Mouse (Mus musculus): ENCODE measurements around the gene Ndufa13. TPM values are rescaled to one million over a fixed set of nuclear protein-coding genes. Genes with fewer than 3 reads are reported as not detected.

Ndufa13 gene
- polyA plus RNA-seq, 3 experiments from 2014 or later, result 194 to 284 (median 245) TPM

DNA sequence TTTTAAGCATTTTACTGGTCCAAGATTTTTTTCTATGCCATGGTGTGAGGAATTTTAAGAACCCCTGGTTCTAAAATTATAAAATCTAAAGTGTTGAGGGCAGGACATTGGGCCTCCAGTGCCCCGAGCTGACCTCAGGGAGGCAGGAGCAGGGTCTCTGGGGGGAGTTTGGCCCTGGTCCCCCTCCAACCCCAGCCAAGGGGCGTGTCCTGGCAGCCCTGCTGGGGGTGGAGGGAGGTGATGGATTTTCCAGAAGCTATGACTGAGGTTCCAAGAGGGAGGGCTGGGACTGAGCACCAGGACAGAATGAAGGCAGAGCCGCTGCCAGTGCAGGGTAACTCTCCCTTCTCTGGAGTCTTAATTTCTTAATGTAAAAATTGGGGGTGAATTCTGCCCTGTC, 24.4 kb downstream of the Ndufa13 start:
- no peak for ATAC-seq

DNA sequence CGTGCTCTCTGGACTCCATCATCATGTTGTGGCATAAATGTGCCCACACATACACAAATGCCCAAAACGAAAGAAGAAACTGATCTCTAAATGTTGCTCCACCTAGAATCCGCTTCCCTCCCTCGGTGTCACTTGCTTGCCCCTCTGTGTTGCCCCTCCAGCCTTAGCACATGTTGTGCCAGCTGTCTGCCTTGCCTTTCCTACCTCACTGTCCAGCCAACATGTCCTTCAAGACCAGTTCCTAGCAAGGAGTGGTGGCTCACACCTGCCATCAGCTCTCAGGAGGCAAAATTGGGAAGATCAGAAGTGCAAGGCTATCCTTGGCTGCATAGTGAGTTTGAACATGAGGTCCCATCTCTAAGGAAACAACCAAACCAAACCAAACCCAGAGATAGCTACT, 25.0 kb downstream of the Ndufa13 start:
- ATAC-seq, result no peak

DNA sequence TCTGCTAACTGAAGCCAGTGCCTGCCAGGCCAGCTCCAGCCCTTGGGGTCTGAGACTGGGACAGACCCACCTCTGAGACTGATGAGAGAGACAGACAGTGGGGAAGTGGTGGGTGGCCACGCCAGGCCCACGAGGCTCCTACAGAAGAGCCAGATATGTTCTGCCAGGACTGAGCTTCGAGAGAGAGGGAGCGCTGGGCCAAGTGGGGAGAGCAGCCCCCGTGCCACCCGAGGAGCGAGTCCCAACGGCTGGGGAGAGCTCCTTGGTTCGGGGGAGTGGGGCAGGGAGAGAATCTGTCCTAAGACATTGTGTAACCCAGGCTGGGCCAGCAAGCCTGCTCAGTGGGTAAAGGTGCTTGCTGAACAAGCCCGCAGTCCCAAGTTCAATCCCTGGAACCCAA, 25.4 kb downstream of the Ndufa13 start:
- no peak for ATAC-seq

DNA sequence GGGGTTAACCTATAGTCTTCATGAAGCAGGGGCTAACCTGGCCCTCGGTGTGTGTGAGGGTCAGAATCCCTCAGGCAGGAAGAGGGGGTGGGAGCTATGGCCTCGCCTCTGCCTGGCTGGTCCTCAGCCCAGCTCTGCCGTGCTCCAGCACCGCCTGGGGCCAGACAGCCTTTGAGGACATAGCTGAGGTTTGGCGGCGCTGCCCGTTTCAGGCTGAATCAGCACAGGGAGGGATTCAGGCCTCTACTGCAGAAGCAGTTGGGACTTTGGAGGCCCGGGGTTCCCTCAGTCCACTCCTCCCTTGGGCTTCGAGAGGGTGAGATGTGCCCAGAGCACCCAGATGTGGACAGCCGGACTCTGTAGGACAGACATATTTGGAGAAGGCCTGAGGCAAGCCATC, 26.3 kb downstream of the Ndufa13 start:
- no peak for ATAC-seq

DNA sequence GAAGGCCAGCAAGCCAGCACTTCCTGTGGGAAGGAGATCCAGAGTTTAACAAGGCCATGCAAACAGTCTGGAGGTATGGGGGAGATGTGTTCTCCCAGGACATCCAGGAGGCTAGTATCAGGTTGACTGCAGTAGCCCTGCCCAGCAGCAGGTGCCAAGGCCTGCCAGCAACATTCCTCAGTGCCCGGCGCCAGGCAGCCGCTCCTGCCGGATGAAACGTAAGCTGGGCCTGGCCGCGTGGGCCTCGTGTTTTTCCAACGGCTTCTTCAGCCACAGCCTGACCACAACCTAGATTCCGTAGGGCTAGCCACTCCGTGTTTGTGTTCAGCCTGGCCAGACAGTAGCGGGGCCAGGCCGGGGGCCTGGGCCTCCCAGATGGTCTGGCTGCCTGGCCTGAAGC, 27.7 kb downstream of the Ndufa13 start:
- no peak for ATAC-seq

DNA sequence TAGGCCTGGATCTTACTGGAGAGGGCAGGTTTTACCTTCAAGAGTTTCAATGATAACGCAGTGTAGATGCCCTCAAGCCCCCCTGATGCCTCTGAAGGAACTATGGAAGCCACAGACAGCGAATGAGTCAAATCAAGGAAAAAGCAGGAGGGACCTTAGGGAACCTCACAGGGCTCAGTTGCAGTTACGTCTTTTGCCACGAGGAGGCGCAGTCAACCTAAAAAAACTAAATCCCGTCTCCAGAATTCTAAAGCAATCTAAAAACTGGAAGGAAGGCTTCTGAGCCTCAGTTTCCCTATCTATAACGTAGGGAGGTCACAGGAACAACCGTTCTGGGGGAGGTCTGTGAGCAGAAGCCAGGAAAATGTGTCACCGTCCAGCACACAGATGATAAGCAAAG, 28.2 kb downstream of the Ndufa13 start:
- no peak for ATAC-seq

DNA sequence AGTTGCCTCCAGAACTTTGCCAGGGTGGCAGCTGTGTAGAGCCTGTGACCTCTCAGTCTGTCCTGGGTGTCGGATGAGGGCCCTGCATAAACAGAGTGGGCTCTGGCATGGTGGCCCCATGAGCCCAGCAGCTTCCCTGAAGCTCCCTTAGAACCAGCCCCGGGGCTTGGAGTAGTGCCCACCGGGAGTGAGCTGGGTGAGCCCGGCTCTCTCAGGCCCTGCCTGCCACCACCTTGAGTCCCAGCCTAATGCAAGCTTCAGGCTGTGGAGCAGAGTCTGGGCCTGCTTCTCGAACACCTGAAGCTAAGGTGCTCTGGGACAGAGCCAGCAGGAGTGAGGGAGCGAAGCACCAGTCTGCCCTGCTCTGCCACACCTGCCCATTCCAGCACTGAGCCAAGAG, 31.5 kb downstream of the Ndufa13 start:
- no peak for ATAC-seq

DNA sequence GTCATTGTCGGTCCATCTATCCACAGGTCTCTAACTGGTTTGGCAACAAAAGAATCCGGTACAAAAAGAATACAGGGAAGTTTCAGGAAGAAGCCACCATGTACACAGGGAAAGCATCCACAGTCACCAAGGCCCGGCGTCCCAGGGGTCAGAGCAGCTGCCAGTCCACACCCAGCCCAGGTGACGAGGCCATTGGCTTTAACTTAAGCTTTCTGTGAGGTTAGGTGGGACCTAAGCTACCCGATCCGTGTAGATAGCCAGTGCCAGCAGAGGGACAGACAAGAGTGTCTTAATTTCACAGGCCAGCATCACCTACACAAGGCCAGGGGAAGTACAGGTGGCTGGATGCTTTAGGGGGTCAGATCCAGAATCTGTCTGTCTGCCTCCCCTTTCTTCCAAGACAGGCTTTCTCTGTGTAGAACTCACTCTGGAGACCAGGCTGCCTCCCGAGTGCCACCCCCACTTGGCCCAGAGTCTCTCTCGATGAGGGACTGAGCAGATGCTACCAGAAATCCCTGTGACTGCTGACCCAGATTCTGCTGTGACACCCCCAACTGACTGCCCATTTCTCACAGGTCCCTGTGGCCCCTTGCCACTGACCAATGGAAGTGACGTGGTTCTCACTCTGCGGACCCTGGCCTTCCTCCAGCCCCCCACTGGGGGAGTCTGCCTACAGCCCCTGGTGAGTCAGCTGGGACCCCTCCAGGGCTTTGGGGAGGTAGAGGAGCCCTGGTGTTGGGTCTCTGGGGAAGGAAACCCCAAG, 32.2 kb downstream of the Ndufa13 start:
- ATAC-seq, result no peak

DNA sequence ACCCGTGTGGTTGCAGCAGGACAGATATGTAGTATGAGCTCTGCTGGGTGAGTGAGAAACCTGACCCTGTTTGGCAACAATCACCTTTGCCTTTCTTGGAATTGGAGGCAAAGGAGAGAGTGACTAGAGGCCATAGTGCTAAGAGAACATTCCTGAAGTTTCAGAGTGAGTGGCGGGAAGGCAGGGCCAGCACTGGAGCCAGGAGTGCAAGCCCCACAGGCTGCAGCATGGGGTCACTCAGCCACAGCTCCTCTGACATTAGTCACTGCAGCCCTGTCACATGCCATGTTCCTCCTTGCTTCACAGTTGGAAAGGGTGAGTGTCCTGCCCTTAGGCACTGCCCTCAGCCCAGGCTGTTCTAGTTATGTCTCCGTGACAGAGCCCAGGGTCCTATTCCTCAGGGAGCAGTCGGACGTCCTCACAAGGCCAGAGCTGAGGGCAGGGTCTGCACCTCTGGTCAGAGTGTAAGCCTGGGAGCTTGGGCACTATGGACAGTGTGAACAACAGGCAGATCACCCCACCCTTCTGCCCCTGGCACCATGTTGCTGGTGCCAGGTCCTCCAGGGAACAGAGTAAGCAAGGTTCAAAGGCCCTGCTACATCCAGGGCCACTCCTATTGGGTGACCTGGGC, 34.5 kb downstream of the Ndufa13 start:
- no peak for ATAC-seq

DNA sequence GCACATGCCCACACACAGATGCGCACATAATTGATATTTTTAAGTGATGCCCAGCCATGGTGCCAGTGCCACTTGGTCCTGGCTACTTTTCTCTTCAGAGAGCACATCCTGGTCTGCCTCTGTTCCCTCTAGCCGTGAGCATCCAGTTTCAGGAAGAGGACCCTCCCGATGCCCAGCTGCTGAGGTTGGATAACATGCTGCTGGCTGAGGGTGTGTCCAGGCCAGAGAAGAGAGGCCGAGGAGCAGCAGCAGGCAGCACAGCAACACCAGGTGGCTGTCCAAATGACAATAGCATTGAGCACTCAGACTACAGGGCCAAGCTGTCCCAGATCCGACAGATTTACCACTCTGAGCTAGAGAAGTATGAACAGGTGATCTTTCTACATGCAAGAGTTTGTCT, 38.2 kb downstream of the Ndufa13 start:
- no peak for ATAC-seq

DNA sequence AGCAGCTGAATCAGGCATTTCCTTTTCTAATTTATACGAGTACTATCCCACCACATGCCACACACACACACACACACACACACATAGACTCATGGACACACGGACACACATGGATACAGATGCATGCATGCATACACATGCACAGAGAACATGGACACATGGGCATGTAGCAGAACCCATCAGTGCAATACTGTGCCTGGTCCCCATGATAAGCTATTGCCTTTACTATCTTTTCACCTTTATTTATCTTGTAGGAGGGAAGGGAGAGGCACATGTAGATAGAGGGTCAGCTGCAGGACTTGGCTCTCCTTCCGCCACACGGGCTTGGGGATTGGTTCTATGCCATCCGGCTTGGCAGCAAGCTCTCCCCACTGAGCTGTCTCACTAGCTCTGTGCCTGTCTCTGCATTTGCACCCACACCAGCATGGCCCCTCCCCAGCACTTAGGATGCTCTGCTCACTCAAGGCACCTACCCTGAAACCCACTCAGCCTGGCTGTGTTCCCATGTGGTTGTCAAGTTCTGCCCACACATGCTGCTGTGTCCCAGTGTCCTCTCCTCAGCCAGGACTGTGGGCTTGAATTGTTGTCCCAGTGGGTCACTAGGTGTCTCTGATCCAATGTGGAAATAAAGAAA, 38.9 kb downstream of the Ndufa13 start:
- no peak for ATAC-seq

DNA sequence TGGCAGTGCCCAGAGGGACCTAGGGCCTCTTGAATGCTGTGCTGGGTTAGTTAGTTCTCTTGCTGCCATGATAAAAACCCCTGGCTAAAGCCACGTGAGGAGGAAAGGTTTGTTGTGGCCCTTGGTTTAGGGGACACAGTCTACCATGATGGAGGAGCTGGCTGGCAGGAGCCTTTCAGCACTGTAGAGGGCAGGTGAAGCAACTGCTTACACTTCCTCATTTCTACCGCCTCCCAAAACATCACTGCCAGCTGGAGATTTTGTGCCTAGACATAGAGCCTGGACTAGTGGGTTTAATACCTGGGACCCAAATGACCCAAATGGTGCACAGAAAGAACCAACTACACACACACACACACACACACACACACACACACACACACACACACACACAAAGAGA, 41.1 kb downstream of the Ndufa13 start:
- no peak for ATAC-seq

DNA sequence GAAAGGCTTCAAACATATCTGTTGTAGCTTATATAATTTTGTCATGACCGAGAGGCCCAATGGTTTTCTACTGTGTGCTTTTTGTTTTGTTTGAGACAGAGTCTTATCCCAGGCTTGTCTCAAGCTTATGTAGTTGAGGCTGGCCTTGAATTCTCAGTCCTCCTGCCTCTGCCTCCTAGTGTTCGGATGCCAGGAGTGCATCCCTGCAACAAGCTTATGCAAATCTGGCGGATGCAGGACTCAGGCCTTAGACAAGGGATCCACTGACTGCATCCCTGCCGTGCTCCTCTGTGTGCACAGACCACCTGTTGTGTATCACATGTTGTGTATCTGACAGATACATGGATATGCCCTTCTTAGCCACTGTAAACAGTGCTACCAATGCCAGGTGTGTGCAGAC, 41.6 kb downstream of the Ndufa13 start:
- no peak for ATAC-seq

DNA sequence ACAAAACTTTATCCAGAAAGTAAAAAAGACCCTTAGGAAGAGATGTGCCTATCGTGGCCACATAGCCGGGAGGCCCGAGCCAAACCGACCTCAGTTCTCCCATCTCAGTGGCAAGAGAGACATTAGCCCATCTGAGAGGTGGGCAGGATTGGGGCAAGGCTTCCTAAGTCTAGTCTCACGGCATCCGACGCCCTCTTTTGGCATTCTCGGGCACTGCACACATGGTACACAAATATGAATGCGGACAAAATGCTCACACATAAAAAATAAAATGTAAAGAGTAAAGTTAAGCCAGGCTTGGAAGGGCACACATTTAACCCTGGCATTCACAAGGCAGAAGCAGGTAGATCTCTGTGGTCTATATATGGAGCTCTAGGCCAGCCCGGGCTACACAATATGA, 48.5 kb downstream of the Ndufa13 start:
- no peak for ATAC-seq

DNA sequence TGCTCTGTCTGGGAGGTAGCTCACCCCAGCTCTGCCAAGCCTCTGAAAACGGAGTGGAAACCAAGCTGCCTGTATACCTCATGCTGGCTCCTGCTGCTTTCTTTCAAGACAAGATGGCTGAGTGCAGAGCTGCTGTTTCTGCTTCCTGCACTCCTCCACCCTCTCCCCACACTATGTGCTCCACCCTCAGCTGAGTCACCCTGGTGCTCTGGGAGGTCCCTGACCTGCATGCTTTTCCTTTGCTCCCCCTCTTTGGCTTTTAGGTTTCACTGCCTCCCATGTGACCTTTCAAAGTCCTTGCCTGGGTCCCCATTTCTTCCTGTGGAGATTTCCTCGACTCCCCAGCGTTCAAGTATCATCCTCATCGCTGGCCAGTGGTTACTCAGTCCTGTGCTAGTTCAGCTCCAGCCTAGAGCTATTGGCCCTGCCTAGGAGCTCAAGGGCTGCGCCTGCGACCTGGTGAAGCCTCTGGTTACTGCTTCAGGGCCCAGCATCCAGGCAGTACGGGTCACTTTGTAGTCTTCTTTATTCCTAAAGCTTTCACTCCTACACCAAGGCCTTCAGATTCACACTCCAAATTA, 51.3 kb downstream of the Ndufa13 start:
- ATAC-seq, result no peak

DNA sequence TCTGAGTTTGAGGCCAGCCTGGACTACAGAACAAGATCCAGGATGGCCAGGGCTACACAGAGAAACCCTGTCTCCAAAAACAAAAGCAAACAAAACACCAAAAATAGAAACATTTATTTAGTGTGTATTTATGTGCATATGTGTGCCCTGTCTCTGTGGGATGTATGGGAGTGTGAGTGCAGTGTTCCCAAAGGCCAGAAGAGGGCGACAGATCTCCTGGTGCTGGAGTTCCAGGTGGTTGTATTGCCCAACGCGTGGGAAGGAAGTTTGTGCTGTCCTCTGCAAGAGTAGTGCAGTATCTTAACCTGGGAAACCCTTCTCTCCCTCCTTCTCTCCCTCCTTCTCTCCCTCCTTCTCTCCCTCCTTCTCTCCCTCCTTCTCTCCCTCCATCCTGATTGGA, 52.5 kb downstream of the Ndufa13 start:
- no peak for ATAC-seq

DNA sequence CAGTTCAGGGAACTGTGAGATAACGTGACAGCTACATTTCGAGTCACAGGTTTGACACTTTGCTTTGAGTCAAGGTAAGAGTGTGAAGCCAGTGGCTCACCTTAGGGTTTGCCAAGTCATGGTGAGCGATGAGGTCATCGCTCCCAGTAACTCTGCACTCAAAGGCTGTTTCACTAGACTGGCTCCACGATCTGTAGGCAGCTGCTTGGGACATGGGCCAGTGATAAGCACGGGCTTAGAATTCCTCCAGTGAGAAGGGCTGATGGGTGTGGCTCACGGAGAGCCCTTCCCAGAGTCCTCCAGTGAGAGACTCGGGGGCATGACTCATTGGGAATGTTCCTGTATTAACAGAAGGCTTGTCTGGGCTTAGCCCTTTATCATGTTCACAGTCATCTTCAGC, 53.4 kb downstream of the Ndufa13 start:
- ATAC-seq, result no peak

DNA sequence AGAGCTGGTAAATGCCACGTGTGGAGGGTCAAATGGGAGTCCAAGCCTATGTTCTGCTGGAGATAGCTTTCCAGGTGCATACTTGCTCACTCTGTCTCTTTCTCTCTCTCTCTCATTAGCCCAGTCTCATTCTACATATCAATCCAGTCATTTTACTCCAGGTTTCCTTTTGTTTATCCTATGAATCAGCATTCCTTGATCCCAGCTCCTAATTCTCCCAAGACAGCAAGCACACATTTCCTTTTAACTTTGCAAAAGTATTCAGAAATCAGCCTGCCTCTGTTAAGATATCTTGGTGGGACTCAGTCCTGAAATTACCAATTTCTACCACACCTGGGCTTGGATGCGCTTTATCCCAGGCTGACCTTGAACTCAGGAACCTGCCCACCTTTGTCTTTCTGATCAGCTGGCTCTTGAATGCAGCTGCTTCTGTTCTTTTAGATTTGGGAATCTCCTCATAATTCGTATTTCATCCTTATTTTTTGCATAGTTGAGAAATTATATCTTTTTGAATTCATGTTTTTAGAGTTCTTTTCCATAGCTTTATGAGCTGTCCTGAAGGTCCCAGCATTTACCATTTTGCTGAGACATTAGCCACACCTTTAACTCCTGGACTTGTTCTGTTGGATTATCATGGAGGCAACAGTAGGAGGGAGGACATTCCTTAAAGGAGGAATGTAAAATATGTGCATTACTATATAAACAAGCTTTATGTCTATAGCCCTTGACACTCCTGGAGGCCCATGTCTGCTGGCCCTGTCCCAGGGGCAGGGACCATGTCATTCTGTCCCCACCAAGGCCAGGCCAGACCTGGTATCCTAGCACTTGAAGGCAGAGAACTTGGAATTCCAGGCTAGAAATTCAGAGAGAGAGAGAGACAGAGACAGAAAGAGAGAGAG, 54.9 kb downstream of the Ndufa13 start:
- no peak for ATAC-seq
